Mouse (Mus musculus) frontal cortex, postnatal 10 days (tissue): ENCODE data around the gene Ifi209.
"Not testable (repeated sequence)": the region's sequence is repeated elsewhere in the genome, so short reads cannot be mapped to it uniquely, and the experiment has no call there.

Source experiments
- DNase-seq, 2 experiments: peaks; one replicate each; pipeline ENCODE4 v3.0.0; 2022; ENCODE audit warnings: low spot score in 2 of 2, mixed read lengths in 1 of 2

The Ifi209 gene

DNA sequence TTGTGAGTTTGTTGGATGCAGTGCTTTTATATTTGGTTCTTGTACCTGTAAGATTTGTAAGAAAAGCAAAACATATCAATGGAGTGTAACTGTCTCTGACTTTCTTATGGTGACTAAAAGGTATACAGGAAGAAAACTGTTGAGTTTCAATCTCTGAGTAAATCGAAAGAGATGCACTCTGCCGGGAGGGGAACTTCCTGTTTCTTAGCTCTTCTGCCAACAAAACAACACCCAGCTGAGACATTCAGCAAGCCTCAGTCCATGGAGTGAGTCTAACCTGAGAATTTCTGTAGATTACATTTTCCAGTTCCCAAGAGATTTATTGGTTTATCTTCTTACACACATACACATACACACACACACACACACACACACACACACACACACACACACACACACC, at the start of gene Ifi209:
TSS of gene Ifi209 (plus strand) at position 296 of the 400 bp plus-strand sequence.
- not testable (repeated sequence) for DNase-seq

GRCm38 (mm10) chr1:173589698-173590097, 41.0 kb upstream of the Ifi209 start:
- not testable (repeated sequence) for DNase-seq

DNA sequence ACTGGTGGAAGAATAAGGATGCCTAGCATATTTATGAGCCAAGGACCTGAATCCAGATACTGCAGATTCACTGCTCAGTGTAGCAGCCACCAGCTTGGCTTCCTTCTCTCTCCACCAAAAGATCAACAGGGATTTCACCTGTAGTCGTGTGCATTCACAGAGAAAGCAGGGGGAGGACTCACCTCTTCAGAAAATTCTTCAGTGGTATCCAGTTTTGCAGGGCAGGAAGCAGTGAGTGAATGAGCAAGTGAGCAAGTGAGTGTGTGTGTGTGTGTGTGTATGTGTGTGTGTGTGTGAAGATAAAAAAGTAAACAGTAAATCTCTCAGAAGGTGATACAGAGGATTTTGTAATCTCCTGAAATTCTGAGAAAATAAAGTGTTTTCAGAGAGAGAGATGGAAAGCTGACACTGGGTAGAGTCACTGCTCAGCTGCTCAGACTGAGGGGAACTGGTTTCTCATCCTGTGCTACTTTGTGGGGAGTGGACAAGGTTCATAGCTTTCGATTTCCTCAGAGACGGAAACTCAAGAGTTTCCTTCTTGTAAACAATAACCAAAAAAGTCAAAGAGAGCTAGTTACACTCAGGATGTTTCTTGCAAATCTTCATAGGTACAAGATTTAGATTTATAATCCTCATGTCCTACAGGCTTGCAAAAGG, 31.8 kb upstream of the Ifi209 start, which contains the start of gene Ifi213:
TSS of gene Ifi213 (minus strand) at position 437 of the 657 bp plus-strand sequence.
- DNase-seq = not testable (repeated sequence)

GRCm38 (mm10) chr1:173610291-173610690, 20.4 kb upstream of the Ifi209 start:
- DNase-seq = not testable (repeated sequence)

DNA sequence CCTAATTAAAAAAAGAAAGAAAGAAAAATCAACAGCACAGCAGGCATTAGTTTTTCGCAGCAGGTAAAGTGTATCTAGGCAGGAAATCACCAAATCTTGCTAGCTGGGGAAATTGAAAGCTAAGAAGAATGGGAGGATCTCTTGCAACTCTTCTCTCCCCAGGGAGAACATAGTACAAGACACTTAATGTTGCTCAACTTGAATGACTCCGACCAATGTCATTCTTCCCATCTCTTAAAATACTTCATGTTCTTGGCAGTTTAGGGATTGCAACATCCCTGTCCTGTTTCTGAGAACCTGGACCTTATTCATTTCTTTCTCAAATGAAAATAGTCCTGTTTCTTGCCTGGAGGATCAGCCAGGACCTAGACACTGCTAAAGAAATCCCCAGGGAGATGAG, 8.5 kb upstream of the Ifi209 start:
- DNase-seq = not testable (repeated sequence)

DNA sequence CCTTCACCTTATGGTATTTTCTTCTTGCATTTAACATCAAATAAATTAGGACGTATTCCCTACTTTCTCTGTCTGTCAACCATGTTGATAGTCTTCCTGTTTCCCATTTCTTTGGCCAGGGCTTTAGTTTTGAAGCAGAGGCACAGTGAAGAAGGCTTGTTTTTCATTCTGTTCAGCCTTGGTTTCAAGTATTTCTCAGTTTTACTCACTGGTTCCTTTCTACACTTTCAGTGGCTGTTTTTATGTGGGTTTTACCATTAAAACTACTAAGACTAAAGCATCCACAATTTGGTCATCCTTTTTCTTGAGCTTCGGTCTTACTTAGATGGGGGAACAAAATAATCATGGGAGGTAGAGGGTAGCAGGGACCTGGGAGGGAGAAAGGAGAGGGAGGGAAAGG, 6.7 kb upstream of the Ifi209 start:
- no peak for DNase-seq

DNA sequence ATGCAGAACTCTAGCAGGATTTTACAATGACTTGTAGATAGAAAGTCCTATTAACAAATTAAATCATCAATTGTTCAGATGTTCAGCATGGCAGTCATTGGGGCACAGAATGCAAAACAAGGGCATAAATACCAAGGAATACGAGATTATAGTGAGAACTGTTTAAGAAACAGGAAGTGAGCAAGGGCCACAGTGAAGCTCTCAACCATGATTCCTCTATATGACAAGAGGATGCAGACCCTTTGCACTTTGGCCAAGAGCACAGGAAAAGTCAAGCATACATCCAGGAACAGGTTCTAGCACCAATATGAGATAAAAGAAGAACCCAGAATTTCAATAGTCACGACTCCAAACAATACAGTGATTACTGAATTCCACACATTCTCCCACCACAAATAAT, 4.0 kb upstream of the Ifi209 start:
- no peak for DNase-seq

DNA sequence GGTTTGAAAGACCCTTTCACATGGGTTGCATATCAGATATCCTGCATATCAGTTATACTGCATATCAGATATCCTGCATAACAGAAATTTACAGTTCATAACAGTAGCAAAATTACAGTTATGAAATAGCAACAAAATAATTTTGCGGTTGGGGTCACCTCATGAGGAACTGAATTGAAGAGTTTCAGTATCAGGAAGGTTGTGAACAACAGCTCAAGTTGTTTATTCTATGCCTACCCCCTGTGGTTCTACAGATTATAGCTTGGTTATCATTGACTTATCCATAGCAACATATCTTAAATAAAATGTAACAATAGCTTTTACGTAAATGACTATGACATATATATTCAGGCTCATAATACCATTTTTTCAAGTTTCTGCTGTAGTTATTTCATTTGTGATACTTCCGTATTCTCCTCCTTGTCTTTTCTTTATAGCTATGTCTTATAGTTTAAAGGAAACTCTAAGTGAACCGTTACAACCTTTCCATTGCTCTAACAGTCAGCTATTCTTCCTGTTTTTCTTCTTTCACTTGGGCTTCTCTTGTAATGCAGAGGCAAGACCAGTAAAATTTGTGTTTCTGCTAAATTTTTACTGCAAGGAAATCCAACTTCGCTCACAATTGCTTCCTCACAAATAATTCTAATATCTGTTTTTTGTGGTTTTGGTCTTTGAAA, 3.4 kb downstream of the Ifi209 start:
- DNase-seq = no peak

DNA sequence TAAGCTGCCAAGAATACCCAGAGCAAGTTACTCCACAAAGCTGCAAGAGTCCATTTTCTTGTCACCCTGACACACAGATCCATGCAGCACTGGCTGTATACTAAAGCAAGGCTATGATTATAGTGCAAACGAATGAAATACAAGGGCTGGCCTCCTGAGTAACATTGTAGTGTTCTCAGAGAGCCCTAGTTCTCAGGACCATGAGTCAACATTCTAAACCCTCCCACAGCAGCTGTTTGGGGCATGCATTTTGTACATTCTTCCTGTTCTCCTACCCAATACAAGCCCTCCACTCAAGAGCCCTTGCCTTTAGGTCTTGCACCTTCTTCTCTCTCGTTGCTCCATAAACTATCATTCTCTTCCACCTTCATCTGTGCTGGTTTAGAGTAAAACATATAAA, 14.7 kb downstream of the Ifi209 start:
- no peak for DNase-seq

DNA sequence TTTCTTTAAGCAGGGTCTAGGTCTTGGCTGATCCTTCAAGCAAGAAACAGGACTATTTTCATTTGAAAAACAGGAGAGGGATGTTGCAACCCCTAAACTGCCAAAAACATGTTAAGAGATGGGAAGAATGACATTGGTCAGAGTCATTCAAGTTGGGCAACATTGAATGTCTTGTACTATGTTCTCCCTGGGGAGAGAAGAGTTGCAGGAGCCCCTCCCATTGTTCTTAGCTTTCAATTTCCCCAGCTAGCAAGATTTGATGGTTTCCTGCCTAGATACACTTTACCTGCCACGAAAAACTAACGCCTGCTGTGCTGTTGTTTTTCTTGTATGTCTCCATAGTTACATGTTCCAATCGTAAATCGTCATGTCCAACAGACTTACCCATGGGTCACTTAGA, 27.3 kb downstream of the Ifi209 start:
- no peak for DNase-seq

GRCm38 (mm10) chr1:173673458-173674097, 42.9 kb downstream of the Ifi209 start, which contains the start of gene Ifi208:
Ifi208 (plus strand) TSS chr1:173673675.
- not testable (repeated sequence) for DNase-seq

DNA sequence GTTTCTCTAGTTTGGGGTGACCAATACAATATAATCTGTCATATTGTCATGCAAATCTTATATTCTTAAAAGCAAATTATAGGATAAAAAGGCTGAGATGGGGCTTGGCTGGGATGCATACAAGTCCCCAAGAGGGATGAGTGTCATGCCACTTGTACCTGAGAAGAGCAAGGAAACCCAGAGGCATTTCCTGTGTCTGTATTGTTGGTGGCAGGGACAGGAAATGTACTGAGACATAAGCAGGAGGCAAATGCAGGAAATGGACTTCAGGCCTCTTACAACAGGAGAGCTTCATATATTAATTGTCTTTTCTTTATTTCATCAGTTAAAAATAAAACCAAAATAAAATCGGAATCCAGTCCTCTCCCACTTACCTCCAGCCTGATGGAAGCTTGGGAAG, 47.9 kb downstream of the Ifi209 start:
- not testable (repeated sequence) for DNase-seq

GRCm38 (mm10) chr1:173694270-173694669, 63.6 kb downstream of the Ifi209 start:
- DNase-seq = no peak
